Mouse (Mus musculus) bone marrow macrophage, adult 2 months (primary cell): ENCODE results near the gene Slc22a28.
"Not testable (repeated sequence)": the region's sequence is repeated elsewhere in the genome, so short reads cannot be mapped to it uniquely, and the experiment has no call there.

Experiments used
- CTCF ChIP-seq: IDR thresholded peaks from 2 replicates; pipeline ENCODE4 v1.5.1; 2012; ENCODE audit warnings: low read depth, mild to moderate bottlenecking, low read length, moderate library complexity
- POLR2A ChIP-seq: IDR thresholded peaks from 2 replicates; pipeline ENCODE4 v1.6.1; 2012; ENCODE audit warnings: mild to moderate bottlenecking, low read depth, low read length, borderline replicate concordance

DNA sequence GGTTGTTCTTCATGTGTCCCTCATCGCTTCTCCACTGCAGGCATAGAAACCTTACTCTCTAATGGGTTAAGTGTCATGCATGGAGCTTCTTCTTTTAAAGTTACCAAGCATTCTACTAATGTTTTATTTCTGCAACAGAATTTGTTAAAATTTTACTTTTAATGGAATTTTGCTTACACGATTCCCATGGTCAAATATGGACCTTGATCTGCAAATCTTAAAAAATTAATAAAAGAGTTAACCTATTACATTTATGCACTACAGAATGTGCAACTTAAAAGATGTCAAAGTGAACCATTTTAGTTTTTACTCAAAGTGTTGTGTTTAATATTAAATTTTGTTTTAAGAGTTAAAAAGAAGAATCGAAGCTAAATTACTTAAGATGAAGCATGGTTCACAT, at the start of gene Slc22a28:
- not testable (repeated sequence) for TF ChIP-seq POLR2A, CTCF
